Comparison of ENCODE assay signal across 25 mouse cellular contexts in genomic region chr15:82177743-82178290, GRCm38 (mm10). TPM values are rescaled to one million over a fixed set of nuclear protein-coding genes. Genes with fewer than 3 reads are reported as not detected.
DNase-seq lines count a peak whose midpoint lies in the region; ATAC-seq and TF ChIP-seq lines count a peak whose summit lies in the region.
"Had no signal": no experiment of that assay in that cellular context is flagged by ENCODE, and none has a peak within 500 bp of the region (broad histone marks: within the 10 kb centered on the region; RNA-seq: fewer than 3 reads in every experiment).

No protein-coding gene starts in this region.

- peak; percentile 62; the same call in 1 of the 2 replicates for ATAC-seq in hindbrain, embryonic 15.5 days (ENCODE audit: low FRiP score, low read depth)
- ATAC-seq in hindbrain, postnatal 0 days: no peak
- ATAC-seq in neural tube, embryonic 13.5 days (ENCODE audit: low read depth): no peak
- ATAC-seq in heart, embryonic 12.5 days (ENCODE audit: insufficient number of reproducible peaks, low FRiP score): no peak
- ATAC-seq: CD4-positive, CD25-positive, alpha-beta regulatory T cell, adult 4 months; forebrain, embryonic 14.5 days; forebrain, postnatal 0 days; intestine, embryonic 16.5 days had no signal

- 81% methylated on average over 7 of the region's 7 CpGs for WGBS in hindbrain, embryonic 15.5 days
- 69% methylated on average over 7 of the region's 7 CpGs for WGBS in hindbrain, postnatal 0 days
- 59% methylated on average over 7 of the region's 7 CpGs for WGBS in neural tube, embryonic 13.5 days
- 92% methylated on average over 7 of the region's 7 CpGs for WGBS in heart, embryonic 12.5 days

- no peak overlapping the region for H3K9ac ChIP-seq in hindbrain, embryonic 15.5 days
- no peak overlapping the region for H3K9ac ChIP-seq in hindbrain, postnatal 0 days (replicated peaks; ENCODE audit: low read length)
- H3K9ac ChIP-seq in neural tube, embryonic 13.5 days: no peak overlapping the region
- H3K9ac ChIP-seq in heart, embryonic 12.5 days: no peak overlapping the region
- H3K9ac ChIP-seq: embryonic facial prominence, embryonic 12.5 days; embryonic facial prominence, embryonic 15.5 days; forebrain, postnatal 0 days; heart, embryonic 13.5 days had no signal

- no peaks in the 10 kb centered on the region for H3K4me1 ChIP-seq in hindbrain, embryonic 15.5 days (replicated peaks)
- no peaks in the 10 kb centered on the region for H3K4me1 ChIP-seq in hindbrain, postnatal 0 days (ENCODE audit: insufficient read depth, low read length)
- H3K4me1 ChIP-seq in neural tube, embryonic 13.5 days (replicated peaks): 0 out of 2 replicates have a peak, but pooled peaks cover 3% of the 10 kb centered on the region
- peaks cover 15% of the 10 kb centered on the region for H3K4me1 ChIP-seq in heart, embryonic 12.5 days (replicated peaks)
- H3K4me1 ChIP-seq: embryonic facial prominence, embryonic 12.5 days; embryonic facial prominence, embryonic 15.5 days had no signal

- H3K9me3 ChIP-seq in hindbrain, embryonic 15.5 days: no peaks in the 10 kb centered on the region
- H3K9me3 ChIP-seq in hindbrain, postnatal 0 days (ENCODE audit: low read length): no peaks in the 10 kb centered on the region
- H3K9me3 ChIP-seq in neural tube, embryonic 13.5 days: no peaks in the 10 kb centered on the region; the same call in 1 of the 2 replicates
- H3K9me3 ChIP-seq in heart, embryonic 12.5 days (replicated peaks): peaks cover 12% of the 10 kb centered on the region

- H3K4me2 ChIP-seq in hindbrain, embryonic 15.5 days: no peak overlapping the region
- H3K4me2 ChIP-seq in hindbrain, postnatal 0 days (ENCODE audit: low read depth, low read length): no peak overlapping the region
- H3K4me2 ChIP-seq in neural tube, embryonic 13.5 days: no peak overlapping the region
- no peak overlapping the region for H3K4me2 ChIP-seq in heart, embryonic 12.5 days
- H3K4me2 ChIP-seq: embryonic facial prominence, embryonic 12.5 days; embryonic facial prominence, embryonic 15.5 days; heart, embryonic 13.5 days had no signal

- H3K27me3 ChIP-seq in hindbrain, embryonic 15.5 days: no peaks in the 10 kb centered on the region
- no peaks in the 10 kb centered on the region for H3K27me3 ChIP-seq in hindbrain, postnatal 0 days (ENCODE audit: insufficient read depth, low read length)
- no peaks in the 10 kb centered on the region for H3K27me3 ChIP-seq in neural tube, embryonic 13.5 days
- H3K27me3 ChIP-seq in heart, embryonic 12.5 days (replicated peaks): peaks cover 3% of the 10 kb centered on the region; the same call in 1 of the 2 replicates
- H3K27me3 ChIP-seq: embryonic facial prominence, embryonic 12.5 days; embryonic facial prominence, embryonic 15.5 days; heart, embryonic 13.5 days had no signal

- peaks cover 93% of the 10 kb centered on the region for H3K36me3 ChIP-seq in hindbrain, embryonic 15.5 days
- peaks cover 92% of the 10 kb centered on the region for H3K36me3 ChIP-seq in hindbrain, postnatal 0 days (ENCODE audit: insufficient read depth, low read length)
- H3K36me3 ChIP-seq in neural tube, embryonic 13.5 days: peaks cover 97% of the 10 kb centered on the region
- peaks cover 90% of the 10 kb centered on the region for H3K36me3 ChIP-seq in heart, embryonic 12.5 days

- no peak for TF ChIP-seq CTCF in hindbrain, postnatal 0 days (IDR thresholded peaks at IDR 0.05; ENCODE audit: low read depth)

- no peak overlapping the region for H3K27ac ChIP-seq in hindbrain, embryonic 15.5 days (replicated peaks)
- H3K27ac ChIP-seq in hindbrain, postnatal 0 days: no peak overlapping the region
- peak overlapping the region; percentile 38; the same call in 1 of the 2 replicates for H3K27ac ChIP-seq in neural tube, embryonic 13.5 days (replicated peaks)
- H3K27ac ChIP-seq in heart, embryonic 12.5 days (ENCODE audit: poor library complexity, severe bottlenecking): no peak overlapping the region
- H3K27ac ChIP-seq: embryonic facial prominence, embryonic 12.5 days; embryonic facial prominence, embryonic 15.5 days; gastrocnemius, adult 2 months; heart, embryonic 13.5 days had no signal

- H3K4me3 ChIP-seq in hindbrain, embryonic 15.5 days: no peak overlapping the region
- H3K4me3 ChIP-seq in hindbrain, postnatal 0 days (ENCODE audit: low read length): no peak overlapping the region
- no peak overlapping the region for H3K4me3 ChIP-seq in neural tube, embryonic 13.5 days
- H3K4me3 ChIP-seq in heart, embryonic 12.5 days: no peak overlapping the region
- H3K4me3 ChIP-seq: embryonic facial prominence, embryonic 12.5 days; embryonic facial prominence, embryonic 15.5 days; gastrocnemius, adult 2 months; heart, embryonic 13.5 days had no signal

- no peak for DNase-seq in hindbrain, postnatal 0 days (ENCODE audit: low spot score)
- no peak for DNase-seq in neural tube, embryonic 10.5 days (ENCODE audit: extremely low spot score, low spot score)
- DNase-seq in ZHBTc4 (ENCODE audit: low read depth, low spot score): peak; percentile 57
- DNase-seq: adrenal gland, postnatal 14 days; cerebellum, adult 11 months; cerebellum, adult 2 months; cerebellum, adult 9-11 months; cerebellum, postnatal 25 days; forebrain, postnatal 0 days; gastrocnemius, adult 2 months; gastrocnemius, postnatal 25 days; heart, adult 18-20 months; heart, postnatal 14 days; heart, postnatal 4 days; kidney, adult 2 months had no signal

RNA-seq across cellular contexts. Expression of gene Srebf2, which starts 30.8 kb away (rescaled TPM):
- 204 and 209 TPM in 2 replicates for polyA plus RNA-seq in hindbrain, embryonic 15.5 days (2015; fragmentation: Nextera tagmentation; extraction: Ambion mirVana)
- total RNA-seq in hindbrain, postnatal 0 days (2014; rRNA removed): 256 and 266 TPM in 2 replicates
- 139 and 145 TPM in 2 replicates for polyA plus RNA-seq in hindbrain, postnatal 0 days (2015; fragmentation: Nextera tagmentation; extraction: Ambion mirVana)
- 184 and 189 TPM in 2 replicates for polyA plus RNA-seq in neural tube, embryonic 13.5 days (2015; fragmentation: Nextera tagmentation; extraction: Ambion mirVana)
- polyA plus RNA-seq in heart, embryonic 12.5 days (2016; fragmentation: Nextera tagmentation; extraction: Ambion mirVana): 110 and 118 TPM in 2 replicates

RNA-seq across cellular contexts. Expression of gene Shisa8, which starts 34.8 kb away (rescaled TPM):
- 2.9 and 4.6 TPM in 2 replicates for polyA plus RNA-seq in hindbrain, embryonic 15.5 days (2015; fragmentation: Nextera tagmentation; extraction: Ambion mirVana)
- 34.7 and 36.0 TPM in 2 replicates for total RNA-seq in hindbrain, postnatal 0 days (2014; rRNA removed)
- polyA plus RNA-seq in hindbrain, postnatal 0 days (2015; fragmentation: Nextera tagmentation; extraction: Ambion mirVana): 7.5 and 9.2 TPM in 2 replicates
- 0.72 and 0.82 TPM in 2 replicates for polyA plus RNA-seq in neural tube, embryonic 13.5 days (2015; fragmentation: Nextera tagmentation; extraction: Ambion mirVana)
- 0.19 and 0.35 TPM in 2 replicates for polyA plus RNA-seq in heart, embryonic 12.5 days (2016; fragmentation: Nextera tagmentation; extraction: Ambion mirVana)
- total RNA-seq: gastrocnemius, adult 2 months; gastrocnemius, postnatal 25 days had no signal
- polyA plus RNA-seq: CD4-positive, CD25-positive, alpha-beta regulatory T cell, adult 4 months had no signal

RNA-seq across cellular contexts. Expression of gene Tnfrsf13c, which starts 46.4 kb away (rescaled TPM):
- 0.37 and 0.69 TPM in 2 replicates for polyA plus RNA-seq in hindbrain, embryonic 15.5 days (2015; fragmentation: Nextera tagmentation; extraction: Ambion mirVana)
- total RNA-seq in hindbrain, postnatal 0 days (2014; rRNA removed): 0.29 and 5.6 TPM in 2 replicates
- polyA plus RNA-seq in hindbrain, postnatal 0 days (2015; fragmentation: Nextera tagmentation; extraction: Ambion mirVana): 0.34 and 0.42 TPM in 2 replicates
- polyA plus RNA-seq in neural tube, embryonic 13.5 days (2015; fragmentation: Nextera tagmentation; extraction: Ambion mirVana): 0.13 and 0.66 TPM in 2 replicates
- 0.09 TPM in 1 of 2 replicates, not detected in the other for polyA plus RNA-seq in heart, embryonic 12.5 days (2016; fragmentation: Nextera tagmentation; extraction: Ambion mirVana)
- total RNA-seq: adrenal gland, adult 2 months; gastrocnemius, adult 2 months; gastrocnemius, postnatal 25 days had no signal

RNA-seq across cellular contexts. Expression of gene Ccdc134, which starts 50.1 kb away (rescaled TPM):
- 11.6 and 12.0 TPM in 2 replicates for polyA plus RNA-seq in hindbrain, embryonic 15.5 days (2015; fragmentation: Nextera tagmentation; extraction: Ambion mirVana)
- total RNA-seq in hindbrain, postnatal 0 days (2014; rRNA removed): 15.5 and 16.0 TPM in 2 replicates
- 6.4 and 8.4 TPM in 2 replicates for polyA plus RNA-seq in hindbrain, postnatal 0 days (2015; fragmentation: Nextera tagmentation; extraction: Ambion mirVana)
- polyA plus RNA-seq in neural tube, embryonic 13.5 days (2015; fragmentation: Nextera tagmentation; extraction: Ambion mirVana): 13.0 and 14.7 TPM in 2 replicates
- 8.7 and 11.1 TPM in 2 replicates for polyA plus RNA-seq in heart, embryonic 12.5 days (2016; fragmentation: Nextera tagmentation; extraction: Ambion mirVana)
